Mouse (Mus musculus): ENCODE measurements around the gene Srsf9. TPM values are rescaled to one million over a fixed set of nuclear protein-coding genes. Genes with fewer than 3 reads are reported as not detected.
A peak's percentile ranks its signal among the peaks of the same experiment; 100 is the strongest.
"Not testable (repeated sequence)": the region's sequence is repeated elsewhere in the genome, so short reads cannot be mapped to it uniquely, and the experiment has no call there.

Srsf9 gene
- polyA plus RNA-seq, 1 experiment from 2014 or later, result 291 TPM

- Histone ChIP-seq H3K27ac (ENCODE audit: low read depth) (no peak overlapping the region), H3K9me3 (ENCODE audit: low read depth, low read length) (no peaks in the 10 kb centered on the region)
These were observed 47.3 kb downstream of the Srsf9 start for GRCm38 (mm10) chr5:115374204-115374820.

GRCm38 (mm10) chr5:115375436-115375835, 48.5 kb downstream of the Srsf9 start:
- Histone ChIP-seq H3K4me1 (ENCODE audit: insufficient read depth) (no peaks in the 10 kb centered on the region), H3K9ac (no peak overlapping the region), H3K4me2 (no peak overlapping the region)

More at GRCm38 (mm10) chr5:115374204-115374820, 47.3 kb downstream of the Srsf9 start:
- peak overlapping the region; percentile 56 for H3K4me2 ChIP-seq
- H3K4me3 ChIP-seq (ENCODE audit: low read depth, low read length), result peak overlapping the region; percentile 18; the same call in 1 of the 2 replicates
- no peaks in the 10 kb centered on the region for H3K36me3 ChIP-seq (ENCODE audit: insufficient read depth)
- WGBS, result 18% methylated on average over 11 of the region's 11 CpGs
- peak overlapping the region; percentile 45; the same call in 1 of the 2 replicates for H3K9ac ChIP-seq
- ATAC-seq (ENCODE audit: insufficient read depth) (no peak), DNase-seq (no peak)
- 0 out of 2 replicates have a peak, but pooled peaks cover 4% of the 10 kb centered on the region for H3K27me3 ChIP-seq (ENCODE audit: insufficient read depth, low read length)
- TF ChIP-seq CTCF (IDR thresholded peaks at IDR 0.05; ENCODE audit: low read depth), result no peak
- no peaks in the 10 kb centered on the region for H3K4me1 ChIP-seq (ENCODE audit: insufficient read depth)

DNA sequence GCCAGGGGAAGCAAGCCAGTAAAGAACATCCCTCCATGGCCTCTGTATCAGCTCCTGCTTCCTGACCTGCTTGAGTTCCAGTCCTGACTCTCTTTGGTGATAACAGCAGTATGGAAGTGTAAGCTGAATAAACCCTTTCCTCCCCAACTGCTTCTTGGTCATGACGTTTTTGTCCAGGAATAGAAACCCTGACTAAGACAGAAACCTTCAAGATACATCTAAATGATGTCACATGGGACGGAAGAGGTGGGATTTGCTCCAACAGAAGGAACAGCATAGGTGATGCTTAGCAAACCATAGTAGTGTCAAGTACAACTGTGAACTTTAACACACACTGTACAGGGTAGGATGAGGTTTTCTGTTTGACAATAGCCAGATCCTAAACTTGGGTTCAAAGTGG, 51.9 kb downstream of the Srsf9 start:
- H3K9ac ChIP-seq; ATAC-seq (ENCODE audit: insufficient read depth); H3K4me1 ChIP-seq (ENCODE audit: insufficient read depth); H3K27ac ChIP-seq (ENCODE audit: low read depth); H3K27me3 ChIP-seq (ENCODE audit: insufficient read depth, low read length); H3K9me3 ChIP-seq (ENCODE audit: low read depth, low read length); DNase-seq; H3K36me3 ChIP-seq (ENCODE audit: insufficient read depth); H3K4me3 ChIP-seq (ENCODE audit: low read depth, low read length); H3K4me2 ChIP-seq: not testable (repeated sequence)
- 81% methylated on average over 2 of the region's 2 CpGs for WGBS

More at GRCm38 (mm10) chr5:115375436-115375835, 48.5 kb downstream of the Srsf9 start:
- H3K27me3 ChIP-seq (ENCODE audit: insufficient read depth, low read length), result 0 out of 2 replicates have a peak, but pooled peaks cover 4% of the 10 kb centered on the region
- TF ChIP-seq CTCF (IDR thresholded peaks at IDR 0.05; ENCODE audit: low read depth), result 0 out of 2 replicates have a peak, but pooled peaks have one; percentile 32
- 74% methylated on average over 2 of the region's 2 CpGs for WGBS
- no peak overlapping the region for H3K4me3 ChIP-seq (ENCODE audit: low read depth, low read length)
- DNase-seq, result no peak
- H3K36me3 ChIP-seq (ENCODE audit: insufficient read depth), result no peaks in the 10 kb centered on the region
- ATAC-seq (ENCODE audit: insufficient read depth), result no peak
- no peak overlapping the region for H3K27ac ChIP-seq (ENCODE audit: low read depth)
- no peaks in the 10 kb centered on the region for H3K9me3 ChIP-seq (ENCODE audit: low read depth, low read length)

Other genes with a start within 250 kb of the Srsf9 start
- gene Gm10401, start 228.9 kb upstream of the Srsf9 start, polyA plus RNA-seq (2014; fragmentation: Nextera tagmentation; extraction: Ambion mirVana), result 36.4 and 36.5 TPM in 2 replicates
- 43.8 and 46.9 TPM in 2 replicates for gene Acads, start 207.8 kb upstream of the Srsf9 start, polyA plus RNA-seq (2014; fragmentation: Nextera tagmentation; extraction: Ambion mirVana)
- 41.9 and 45.4 TPM in 2 replicates for gene Unc119b, start 192.2 kb upstream of the Srsf9 start, polyA plus RNA-seq (2014; fragmentation: Nextera tagmentation; extraction: Ambion mirVana)
- gene Mlec, start 169.0 kb upstream of the Srsf9 start, polyA plus RNA-seq (2014; fragmentation: Nextera tagmentation; extraction: Ambion mirVana), result 72.4 and 81.1 TPM in 2 replicates
- gene Cabp1, start 132.8 kb upstream of the Srsf9 start, polyA plus RNA-seq (2014; fragmentation: Nextera tagmentation; extraction: Ambion mirVana), result 2.4 and 2.6 TPM in 2 replicates
- 111 TPM in 2 replicates for gene Pop5, start 91.3 kb upstream of the Srsf9 start, polyA plus RNA-seq (2014; fragmentation: Nextera tagmentation; extraction: Ambion mirVana)
- 92.5 and 97.2 TPM in 2 replicates for gene Rnf10, start 54.3 kb upstream of the Srsf9 start, polyA plus RNA-seq (2014; fragmentation: Nextera tagmentation; extraction: Ambion mirVana)
- gene Coq5, start 47.5 kb upstream of the Srsf9 start, polyA plus RNA-seq (2014; fragmentation: Nextera tagmentation; extraction: Ambion mirVana), result 39.2 and 40.7 TPM in 2 replicates
- 1,568 and 1,614 TPM in 2 replicates for gene Dynll1, start 26.2 kb upstream of the Srsf9 start, polyA plus RNA-seq (2014; fragmentation: Nextera tagmentation; extraction: Ambion mirVana)
- gene Gatc, start 14.0 kb downstream of the Srsf9 start, polyA plus RNA-seq (2014; fragmentation: Nextera tagmentation; extraction: Ambion mirVana), result 35.0 and 37.5 TPM in 2 replicates
- 61.9 and 62.6 TPM in 2 replicates for gene Triap1, start 14.0 kb downstream of the Srsf9 start, polyA plus RNA-seq (2014; fragmentation: Nextera tagmentation; extraction: Ambion mirVana)
- gene Cox6a1, start 21.8 kb downstream of the Srsf9 start, polyA plus RNA-seq (2014; fragmentation: Nextera tagmentation; extraction: Ambion mirVana), result 842 and 846 TPM in 2 replicates
- gene Msi1, start 102.4 kb downstream of the Srsf9 start, polyA plus RNA-seq (2014; fragmentation: Nextera tagmentation; extraction: Ambion mirVana), result 17.1 and 21.2 TPM in 2 replicates
- gene Pla2g1b, start 139.1 kb downstream of the Srsf9 start, polyA plus RNA-seq (2014; fragmentation: Nextera tagmentation; extraction: Ambion mirVana), result 4.5 and 5.6 TPM in 2 replicates
- 22.8 and 23.9 TPM in 2 replicates for gene Sirt4, start 157.5 kb downstream of the Srsf9 start, polyA plus RNA-seq (2014; fragmentation: Nextera tagmentation; extraction: Ambion mirVana)
- 22.3 and 25.2 TPM in 2 replicates for gene Pxn, start 179.5 kb downstream of the Srsf9 start, polyA plus RNA-seq (2014; fragmentation: Nextera tagmentation; extraction: Ambion mirVana)
- 1,859 and 1,954 TPM in 2 replicates for gene Rplp0, start 232.3 kb downstream of the Srsf9 start, polyA plus RNA-seq (2014; fragmentation: Nextera tagmentation; extraction: Ambion mirVana)
- gene Gcn1l1, start 238.1 kb downstream of the Srsf9 start, polyA plus RNA-seq (2014; fragmentation: Nextera tagmentation; extraction: Ambion mirVana), result 52.9 and 58.8 TPM in 2 replicates

Data from lung, embryonic 14.5 days (tissue).